Mouse (Mus musculus) right cerebral cortex, postnatal 10 days (tissue): Measurements from ENCODE around the gene Gm9887.
A peak's percentile ranks its signal among the peaks of the same experiment; 100 is the strongest.
"Not testable (repeated sequence)": the region's sequence is repeated elsewhere in the genome, so short reads cannot be mapped to it uniquely, and the experiment has no call there.

ENCODE experiments used
- DNase-seq, 2 experiments: peaks; one replicate each; pipeline ENCODE4 v3.0.0; 2021; ENCODE audit warnings: low spot score in 2 of 2

Gm9887 gene

GRCm38 (mm10) chr12:69386281-69386732 is 14.0 kb upstream of the Gm9887 start:
- not testable (repeated sequence) for DNase-seq

- no peak for DNase-seq
These were observed 13.5 kb upstream of the Gm9887 start for GRCm38 (mm10) chr12:69385542-69386280.

- no peak for DNase-seq
These were observed 12.3 kb upstream of the Gm9887 start for GRCm38 (mm10) chr12:69384606-69385005.

- no peak for DNase-seq
These were observed 10.6 kb upstream of the Gm9887 start for GRCm38 (mm10) chr12:69382880-69383279.

GRCm38 (mm10) chr12:69378558-69379454 is 6.5 kb upstream of the Gm9887 start:
- no peak for DNase-seq

- not testable (repeated sequence) for DNase-seq
These were observed 5.4 kb upstream of the Gm9887 start for GRCm38 (mm10) chr12:69377636-69378035.

GRCm38 (mm10) chr12:69377188-69377587 is 4.9 kb upstream of the Gm9887 start:
- no peak for DNase-seq

- no peak for DNase-seq
These were observed 3.9 kb upstream of the Gm9887 start for GRCm38 (mm10) chr12:69376132-69376531.

- DNase-seq = no peak
These were observed 1.9 kb upstream of the Gm9887 start for GRCm38 (mm10) chr12:69373850-69374766.

- peak; percentile 46 to 48 for DNase-seq
These were observed 573 bp upstream of the Gm9887 start for GRCm38 (mm10) chr12:69372731-69373331.

- DNase-seq = no peak
These were observed 821 bp downstream of the Gm9887 start for GRCm38 (mm10) chr12:69371421-69371853.

GRCm38 (mm10) chr12:69370936-69371335 is 1.3 kb downstream of the Gm9887 start:
- no peak for DNase-seq

- DNase-seq = no peak
These were observed 4.7 kb downstream of the Gm9887 start for GRCm38 (mm10) chr12:69367557-69367956.

GRCm38 (mm10) chr12:69366424-69366823 is 5.8 kb downstream of the Gm9887 start:
- no peak for DNase-seq

GRCm38 (mm10) chr12:69365757-69366156 is 6.5 kb downstream of the Gm9887 start:
- no peak for DNase-seq

GRCm38 (mm10) chr12:69363899-69364762 is 8.1 kb downstream of the Gm9887 start:
- peak; percentile 61 to 74 for DNase-seq

- DNase-seq = not testable (repeated sequence)
These were observed 9.1 kb downstream of the Gm9887 start for GRCm38 (mm10) chr12:69363110-69363509.

GRCm38 (mm10) chr12:69362388-69362787 is 9.9 kb downstream of the Gm9887 start:
- DNase-seq = no peak

GRCm38 (mm10) chr12:69361919-69362318 is 10.3 kb downstream of the Gm9887 start:
- no peak for DNase-seq
